Mouse (Mus musculus) common myeloid progenitor, adult 5-6 weeks (primary cell): Measurements from ENCODE around the gene Fam69a. TPM values are rescaled to one million over a fixed set of nuclear protein-coding genes. Genes with fewer than 3 reads are reported as not detected.
"Not testable (repeated sequence)": the region's sequence is repeated elsewhere in the genome, so short reads cannot be mapped to it uniquely, and the experiment has no call there.

Source experiments
- ATAC-seq: replicated peaks from 2 replicates; pipeline ENCODE4 v1.8.0; 2016; ENCODE audit warnings: low read depth, mild to moderate bottlenecking, moderate TSS enrichment, inconsistent platforms; ENCODE audit not compliant: poor library complexity, severe bottlenecking
- total RNA-seq: library from RNA; stranded (forward); fragments of 200-1000, 187-1606 nt; gene quantifications from 2 replicates; pipeline ENCODE4 v1.2.3, GENCODE M21; 2017

Fam69a gene
- total RNA-seq, 1 experiment from 2014 or later: 28.6 TPM

DNA sequence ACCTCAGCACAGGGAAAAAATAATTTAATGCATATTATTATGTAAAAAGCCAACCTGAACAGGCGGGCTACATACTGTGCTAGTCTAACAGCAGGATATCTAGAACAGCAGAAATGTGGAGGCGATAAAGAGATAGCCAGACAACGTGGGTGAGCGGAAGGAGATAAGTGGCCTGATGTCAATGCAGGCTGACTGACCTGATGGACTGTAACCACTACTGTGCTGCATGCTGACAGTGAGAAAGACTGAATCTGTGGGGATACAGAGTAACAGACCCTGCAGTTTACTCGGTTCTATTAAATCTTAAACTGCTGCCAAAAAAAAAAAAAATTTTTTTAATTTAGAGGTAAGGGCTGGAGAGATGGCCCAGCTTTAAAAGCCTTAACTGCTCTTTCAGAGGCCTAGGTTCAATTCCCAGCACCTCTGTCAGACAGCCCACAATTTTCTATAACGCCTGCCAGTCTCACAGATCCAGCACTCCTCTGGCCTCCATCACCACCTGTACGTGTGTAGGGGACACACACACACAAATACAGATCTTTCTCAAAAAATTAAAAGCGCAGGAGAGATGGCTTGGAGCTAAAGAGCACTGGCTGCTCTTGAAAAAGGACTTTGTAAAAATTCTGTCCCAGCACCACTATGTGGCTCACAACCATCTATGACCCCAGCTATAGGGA lies 27.1 kb downstream of the Fam69a start:
- peak; percentile 59 for ATAC-seq

DNA sequence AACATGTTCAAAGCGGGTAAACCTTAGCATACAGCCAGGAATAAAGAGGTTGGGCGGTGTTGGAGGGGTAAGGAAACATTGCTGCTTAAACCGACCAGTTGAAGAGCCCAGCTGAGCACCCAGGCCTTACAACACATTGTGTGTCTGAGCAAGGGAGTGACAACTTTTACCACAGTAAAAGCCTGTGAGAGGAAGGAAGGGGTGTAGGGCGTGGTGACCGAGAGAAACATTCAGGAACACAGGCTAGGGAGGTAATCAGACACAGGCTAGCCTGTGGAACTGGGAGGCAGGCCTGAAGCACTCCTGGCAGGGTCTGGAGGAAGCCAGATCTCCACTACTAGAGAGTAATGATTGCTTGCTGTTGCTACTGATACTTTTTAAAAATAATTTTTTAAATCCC lies 36.2 kb downstream of the Fam69a start:
- peak; percentile 76 for ATAC-seq

DNA sequence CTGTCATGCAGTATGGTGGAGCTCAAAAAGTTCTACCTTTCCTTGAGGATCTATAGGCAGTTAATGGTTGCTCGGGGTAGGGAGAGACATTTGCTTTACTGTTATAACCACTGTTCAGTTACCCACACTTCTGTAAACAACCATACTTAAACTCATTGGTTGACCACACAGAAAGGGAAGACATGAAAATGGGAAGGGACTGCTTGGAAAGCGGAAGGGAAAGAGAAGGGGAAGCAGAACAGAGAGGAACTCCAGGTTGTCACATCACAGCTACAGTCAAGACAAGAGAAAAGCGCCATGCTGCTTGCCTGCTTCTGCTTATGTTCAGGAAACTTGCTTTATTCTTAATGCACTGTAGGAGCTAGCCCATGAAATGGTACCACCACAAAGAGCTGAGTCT lies 37.3 kb downstream of the Fam69a start:
- peak; percentile 63 for ATAC-seq

DNA sequence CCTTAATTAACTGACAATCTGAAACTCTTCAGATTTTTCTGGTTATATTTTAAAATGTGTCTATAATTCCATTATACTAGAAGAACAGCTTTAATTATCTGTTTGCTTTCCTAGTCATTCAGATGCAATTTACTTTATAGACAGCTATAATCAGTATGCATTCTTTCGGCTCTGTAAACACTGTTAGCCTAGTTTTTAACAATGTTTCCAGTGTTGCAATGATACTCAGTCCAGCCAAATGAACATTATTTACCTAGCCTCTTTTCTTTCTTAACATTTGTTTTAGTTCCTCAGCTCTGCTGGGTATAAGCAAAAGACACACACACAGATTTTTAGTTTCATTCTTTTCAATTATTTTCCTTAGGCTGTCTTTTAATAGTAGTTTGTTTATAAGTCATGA lies 38.0 kb downstream of the Fam69a start:
- no peak for ATAC-seq

DNA sequence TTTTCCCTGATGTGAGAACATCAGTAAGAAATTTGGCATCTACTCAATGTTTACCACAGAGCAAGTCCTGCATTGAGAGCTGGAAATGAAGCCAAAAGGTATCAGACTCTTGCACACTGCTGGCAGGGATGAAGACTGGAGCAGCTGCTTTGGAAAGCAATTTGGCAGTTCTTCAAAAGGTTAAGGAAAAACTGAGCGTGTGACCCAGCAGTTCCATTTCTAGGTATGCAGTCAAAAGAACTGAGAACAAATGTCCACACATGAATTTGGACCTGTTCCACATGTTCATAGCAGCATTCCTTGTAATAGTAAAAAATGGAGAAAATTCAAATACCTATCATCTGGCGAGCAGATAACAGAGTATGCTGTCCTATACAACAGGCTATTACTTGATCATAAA lies 39.3 kb downstream of the Fam69a start:
- ATAC-seq: no peak

DNA sequence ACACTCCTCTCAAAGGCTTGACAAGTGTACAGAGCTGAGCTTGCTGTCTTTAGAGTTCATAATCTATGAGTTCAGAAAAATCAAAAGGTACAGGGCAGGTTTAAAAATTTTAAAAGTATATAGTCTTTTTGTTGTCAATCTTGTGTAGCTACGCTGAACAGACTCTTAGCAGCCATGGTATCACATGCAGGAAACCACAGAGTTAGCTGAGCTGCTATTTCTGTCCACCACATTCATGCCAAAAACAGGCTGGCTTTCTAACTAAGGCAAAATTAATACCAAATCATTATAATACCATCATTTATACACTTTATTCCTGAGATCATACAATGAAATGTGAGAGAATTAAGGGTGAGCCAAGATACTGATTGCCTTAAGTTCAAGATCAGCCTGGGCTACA lies 40.4 kb downstream of the Fam69a start:
- ATAC-seq: no peak

DNA sequence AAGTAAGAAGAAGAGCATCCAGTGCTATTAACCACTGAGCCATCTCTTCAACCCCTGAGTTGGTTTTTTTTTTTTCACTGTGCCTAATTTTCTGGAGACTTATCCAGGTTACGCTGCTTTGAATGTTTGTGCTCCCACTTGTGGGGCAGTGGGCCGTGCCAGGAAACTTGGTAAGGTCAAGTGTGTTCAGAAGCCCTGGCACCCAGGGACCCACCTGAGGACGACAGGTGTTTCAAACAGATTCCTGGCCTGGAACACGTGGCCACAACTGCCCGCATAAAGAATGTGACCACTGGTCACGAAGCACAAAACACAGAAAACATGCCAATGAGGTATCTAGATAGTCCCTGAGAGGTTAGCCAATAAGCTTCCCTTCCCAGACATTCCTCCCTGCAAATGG lies 43.4 kb downstream of the Fam69a start:
- no peak for ATAC-seq

DNA sequence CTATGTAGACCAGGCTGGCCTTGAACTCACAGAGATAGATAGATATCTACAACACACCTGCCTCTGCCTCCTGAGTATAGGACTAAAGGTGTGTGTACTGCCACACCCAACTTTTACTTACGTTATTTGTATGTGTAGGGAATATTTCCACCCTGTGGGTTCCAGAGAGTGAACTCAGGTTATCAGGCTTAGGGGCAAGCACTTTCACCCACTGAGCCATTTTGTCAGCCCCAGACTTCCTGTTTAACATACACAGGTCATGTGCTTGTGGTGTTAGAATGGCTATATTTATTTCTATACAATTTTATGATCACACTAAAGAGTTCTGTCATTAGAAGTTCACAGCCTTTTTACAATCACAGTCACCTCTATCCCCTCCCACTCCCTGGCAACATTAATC lies 43.9 kb downstream of the Fam69a start:
- ATAC-seq: 0 out of 2 replicates have a peak, but pooled peaks have one; percentile 26

DNA sequence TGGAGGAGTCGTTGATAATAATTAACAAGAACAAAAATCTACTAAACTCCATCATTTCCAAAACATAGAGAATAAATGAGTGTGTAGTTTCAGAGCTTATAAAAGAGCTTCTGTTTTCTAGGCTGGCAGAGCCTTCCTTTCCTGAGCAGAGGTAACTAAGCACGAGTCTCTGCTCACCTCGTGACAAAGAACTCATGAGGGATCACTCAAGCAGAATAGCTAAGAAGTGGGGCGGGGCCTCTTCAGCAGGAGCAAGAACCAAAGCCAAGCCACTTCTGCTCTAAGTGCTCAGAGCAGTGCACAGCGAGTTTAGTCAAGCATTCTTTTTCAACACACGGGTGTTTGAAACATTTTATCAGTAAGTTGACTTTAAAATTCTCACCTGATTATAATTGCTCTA lies 45.7 kb downstream of the Fam69a start:
- ATAC-seq: no peak

DNA sequence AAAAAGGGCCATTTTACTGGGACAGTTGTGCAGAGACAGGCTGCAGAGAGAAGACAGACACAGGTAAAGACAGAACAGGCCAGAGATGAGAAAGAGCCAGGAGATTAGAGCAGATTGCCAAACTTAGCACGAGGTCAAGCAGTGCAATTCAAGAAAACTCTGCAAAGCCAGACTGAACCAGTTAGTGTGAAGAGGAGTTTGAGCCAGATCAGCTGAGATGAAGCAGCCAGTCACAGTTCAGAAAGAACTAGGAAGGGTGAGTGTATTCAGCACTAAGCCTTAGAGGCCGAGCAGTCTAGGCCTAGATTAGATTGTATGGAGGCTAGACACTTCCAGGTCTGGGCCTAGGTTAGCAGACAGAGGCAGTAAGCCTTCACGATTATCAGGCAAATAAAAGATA lies 47.2 kb downstream of the Fam69a start:
- ATAC-seq: no peak

DNA sequence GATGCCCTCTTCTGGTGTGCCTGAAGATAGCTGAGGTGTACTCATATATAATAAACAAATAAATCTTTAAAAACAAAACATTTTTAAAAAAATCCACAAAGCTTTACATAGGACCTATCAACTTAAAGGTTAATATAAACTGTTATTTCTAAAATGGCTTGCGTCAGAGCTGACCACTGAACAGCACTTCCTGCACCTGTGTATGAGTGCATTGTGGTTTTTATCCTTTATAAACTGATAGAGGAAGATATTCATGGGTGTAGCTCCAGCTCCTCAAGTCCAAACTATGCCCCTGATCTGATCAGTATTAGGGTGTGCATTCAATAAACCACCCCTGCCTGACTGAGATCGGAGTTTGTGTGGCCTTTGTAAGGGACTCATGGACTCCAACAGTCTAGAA lies 48.0 kb downstream of the Fam69a start:
- ATAC-seq: no peak

DNA sequence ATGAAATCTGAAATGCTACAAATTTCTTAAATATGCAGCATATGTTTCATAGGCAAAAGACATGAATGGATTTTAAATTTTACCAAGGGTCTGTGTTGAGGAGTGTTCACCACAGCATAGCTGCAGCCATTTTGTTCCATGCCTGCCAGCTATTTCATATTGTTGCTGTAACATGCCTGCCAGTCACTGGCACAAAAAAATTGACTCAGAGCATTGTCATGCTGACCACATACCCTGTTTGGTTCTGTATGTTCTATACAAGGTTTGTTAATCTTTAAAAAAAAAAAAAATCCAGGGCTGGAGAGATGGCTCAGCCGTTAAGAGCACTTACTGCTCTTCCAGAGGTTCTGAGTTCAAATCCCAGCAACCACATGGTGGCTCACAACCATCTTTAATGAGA lies 48.4 kb downstream of the Fam69a start:
- ATAC-seq: not testable (repeated sequence)

DNA sequence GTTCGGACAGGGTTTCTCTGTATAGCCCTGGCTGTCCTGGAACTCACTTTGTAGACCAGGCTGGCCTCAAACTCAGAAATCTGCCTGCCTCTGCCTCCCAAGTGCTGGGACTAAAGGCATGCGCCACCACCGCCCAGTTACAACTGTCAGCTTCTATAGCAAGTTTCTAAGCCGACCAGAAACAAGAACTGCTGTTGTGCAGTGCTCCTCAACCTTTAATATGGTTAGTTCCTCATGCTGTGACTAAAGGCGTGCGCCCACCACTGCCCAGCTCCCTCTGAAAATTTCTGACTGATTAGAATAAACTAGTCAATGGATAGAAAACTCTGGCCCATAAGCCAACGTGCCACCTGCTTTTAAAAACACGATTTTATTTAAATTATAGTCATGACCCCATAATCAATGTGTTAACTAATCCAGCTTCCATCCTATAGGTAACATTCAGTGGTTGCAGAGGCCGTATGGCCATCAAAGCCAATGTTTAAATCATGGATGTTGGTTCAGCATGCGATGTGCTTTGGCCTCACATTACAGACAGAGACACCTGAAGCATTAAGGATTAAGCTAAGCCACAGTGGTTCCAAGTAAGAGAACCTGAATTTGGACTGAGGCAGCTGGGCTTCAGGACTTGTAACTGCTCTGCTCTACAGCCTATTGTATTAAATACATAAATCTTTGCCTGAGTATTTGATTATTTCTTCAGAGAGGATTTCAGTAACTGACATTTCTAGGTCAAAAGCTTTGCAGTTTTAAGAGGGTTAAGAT lies 50.1 kb downstream of the Fam69a start:
- ATAC-seq: no peak

DNA sequence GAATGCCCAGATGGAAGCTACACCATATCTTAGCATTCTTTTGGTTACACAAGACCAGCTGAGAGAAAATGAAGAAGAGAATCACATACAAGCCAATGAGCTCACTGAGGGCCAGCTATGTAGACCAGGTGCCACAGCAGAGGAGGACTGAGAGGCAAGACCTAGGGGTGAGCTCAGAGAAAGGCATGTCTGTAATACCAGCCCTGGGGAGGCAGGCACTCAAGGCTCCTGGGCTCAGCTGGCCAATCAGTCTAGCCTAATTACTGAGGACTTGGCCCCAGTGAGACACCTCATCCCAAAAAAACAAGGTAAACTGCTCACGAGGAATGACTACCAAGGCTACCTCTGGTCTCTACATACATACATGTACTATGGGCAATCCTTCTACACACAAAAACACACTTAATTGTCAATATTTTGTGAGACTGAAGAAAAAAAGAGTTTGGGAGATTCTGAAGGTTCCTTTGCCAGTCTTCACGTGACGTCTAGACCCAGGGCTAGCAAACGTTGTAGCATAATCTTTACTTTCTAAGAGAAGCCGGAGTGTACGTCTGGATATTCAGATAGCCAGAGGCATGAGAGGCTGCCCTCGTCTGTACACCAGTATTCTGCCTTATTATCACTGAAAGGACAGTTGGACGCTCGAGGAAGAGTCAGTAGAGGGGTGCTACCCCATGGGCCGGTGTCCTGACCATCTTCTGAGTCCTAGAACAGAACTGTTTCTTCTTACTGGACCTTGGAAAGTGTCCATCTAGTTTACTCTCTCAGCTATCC lies 51.9 kb downstream of the Fam69a start:
- no peak for ATAC-seq

DNA sequence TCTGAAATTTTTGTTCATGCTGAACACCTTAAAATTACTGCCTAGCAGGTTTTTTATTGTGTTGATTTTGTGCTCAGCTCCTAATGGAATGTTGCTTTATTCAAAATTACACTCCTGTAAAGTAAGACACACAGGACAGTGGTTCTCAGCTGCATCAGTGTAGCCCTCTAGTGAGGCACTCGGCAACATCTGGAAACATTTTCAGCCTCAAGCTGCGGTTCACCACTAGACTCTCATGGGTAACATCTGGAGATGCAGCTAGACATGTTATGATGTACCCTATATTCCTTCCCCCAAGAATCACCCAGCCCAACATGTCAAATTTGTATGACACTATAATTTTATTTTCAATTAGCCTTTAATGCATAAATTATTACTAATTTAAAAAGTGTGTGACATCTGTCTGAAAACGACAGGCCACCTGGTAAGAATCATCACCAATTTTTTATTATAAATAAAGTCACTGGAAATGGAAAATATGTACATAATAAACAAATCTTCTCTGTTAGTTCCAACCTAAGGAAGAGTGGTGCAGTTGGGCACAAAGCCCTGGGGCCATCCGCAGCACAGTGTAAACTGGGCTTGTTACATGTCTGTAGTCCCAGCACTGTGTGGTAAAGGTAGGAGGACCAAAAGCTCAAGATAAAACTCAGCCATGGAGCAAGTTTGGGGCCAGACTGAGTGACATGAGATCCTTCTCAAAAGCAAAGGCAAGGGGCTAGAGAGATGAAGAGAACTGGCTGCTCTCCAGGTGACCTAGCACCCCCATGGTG lies 53.5 kb downstream of the Fam69a start:
- no peak for ATAC-seq

DNA sequence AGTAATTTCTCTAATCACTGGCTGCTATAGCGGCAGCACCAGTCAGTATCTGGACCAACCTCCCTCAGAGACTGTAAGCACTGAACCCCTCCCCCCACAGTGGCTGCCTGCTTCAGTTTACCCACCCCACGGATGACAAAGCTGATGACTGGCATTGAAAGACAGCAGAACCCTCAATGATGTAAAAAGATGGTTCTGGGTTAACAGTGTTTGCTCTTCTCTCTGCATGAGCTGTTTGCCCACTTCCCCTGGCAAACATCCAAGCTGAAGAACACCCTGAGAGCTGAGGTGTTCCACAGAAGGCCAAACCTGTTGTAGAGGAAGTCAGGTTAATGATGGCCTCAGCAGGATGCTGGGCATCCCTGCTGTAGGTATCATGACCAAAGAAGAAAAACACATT lies 54.3 kb downstream of the Fam69a start:
- 0 out of 2 replicates have a peak, but pooled peaks have one; percentile 32 for ATAC-seq

DNA sequence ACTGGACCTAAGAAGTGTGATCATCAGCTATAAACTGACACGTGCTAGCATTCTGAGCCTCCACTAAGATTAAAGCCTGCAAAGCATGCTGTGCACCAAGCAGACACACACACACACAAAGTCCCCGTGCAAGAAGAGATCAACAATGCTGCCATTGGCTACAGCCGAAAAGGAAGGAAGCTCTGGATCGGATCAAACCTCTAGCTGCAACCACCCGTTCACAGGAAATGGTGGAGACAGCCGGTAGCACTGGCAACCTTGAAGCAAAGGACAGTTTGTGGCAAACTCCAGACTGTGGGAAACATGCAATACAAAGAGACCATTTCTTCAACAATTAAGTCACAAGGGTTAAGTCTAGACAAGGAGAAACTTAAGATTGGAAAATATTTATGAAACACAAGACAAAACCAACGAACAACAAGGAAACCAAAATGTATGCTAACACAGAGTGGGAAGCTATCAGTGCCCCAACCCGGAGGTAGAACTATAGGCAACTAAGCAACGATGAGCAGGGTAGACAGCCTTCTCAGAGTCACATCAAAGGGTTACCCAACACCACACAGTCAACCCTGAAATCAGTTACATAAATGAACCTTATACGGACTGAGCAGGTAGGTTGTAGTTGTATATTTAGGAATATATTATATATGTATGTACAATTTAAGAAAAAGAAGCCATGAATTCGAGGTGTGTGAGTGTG lies 60.2 kb downstream of the Fam69a start:
- peak; percentile 81 for ATAC-seq

DNA sequence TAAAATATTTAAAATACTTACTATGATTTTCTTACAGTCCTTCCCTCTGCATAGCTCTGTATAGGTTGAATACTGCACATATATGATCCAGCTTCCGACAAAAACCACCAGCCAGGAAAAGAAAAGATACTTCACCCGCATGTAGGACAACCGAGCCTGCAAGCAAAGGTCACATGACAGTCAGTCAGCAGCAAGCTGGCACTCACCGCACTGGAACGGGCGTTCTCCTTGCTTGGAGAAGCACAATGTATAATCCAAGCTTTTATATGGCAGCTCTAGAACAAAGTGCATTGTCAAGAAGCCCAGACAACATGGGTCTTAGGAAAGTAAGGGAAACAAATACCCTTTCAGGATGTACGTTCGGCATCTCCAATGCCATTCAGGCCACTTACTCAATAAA lies 62.3 kb downstream of the Fam69a start:
- no peak for ATAC-seq

DNA sequence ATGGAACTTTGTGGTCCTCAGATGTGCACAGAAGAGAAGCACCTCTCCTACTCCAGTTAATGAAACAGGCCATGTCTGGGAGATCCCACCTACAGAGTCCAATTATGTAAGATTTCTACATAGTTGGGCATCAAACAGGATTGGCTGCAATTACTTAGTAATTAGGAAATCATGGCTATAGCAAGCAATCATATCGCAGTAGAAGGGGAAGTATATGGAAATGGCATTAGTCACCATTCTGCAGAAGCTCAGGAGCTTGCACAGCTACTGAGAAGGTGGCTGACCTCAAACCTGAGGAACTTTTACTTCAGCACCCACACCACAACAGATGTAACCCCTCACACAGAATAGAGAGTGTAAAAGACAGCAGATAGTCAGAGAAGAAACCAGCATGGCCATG lies 64.0 kb downstream of the Fam69a start:
- ATAC-seq: peak; percentile 70
